ENCODE assay signal across 9 mouse cellular contexts in the genomic region with DNA sequence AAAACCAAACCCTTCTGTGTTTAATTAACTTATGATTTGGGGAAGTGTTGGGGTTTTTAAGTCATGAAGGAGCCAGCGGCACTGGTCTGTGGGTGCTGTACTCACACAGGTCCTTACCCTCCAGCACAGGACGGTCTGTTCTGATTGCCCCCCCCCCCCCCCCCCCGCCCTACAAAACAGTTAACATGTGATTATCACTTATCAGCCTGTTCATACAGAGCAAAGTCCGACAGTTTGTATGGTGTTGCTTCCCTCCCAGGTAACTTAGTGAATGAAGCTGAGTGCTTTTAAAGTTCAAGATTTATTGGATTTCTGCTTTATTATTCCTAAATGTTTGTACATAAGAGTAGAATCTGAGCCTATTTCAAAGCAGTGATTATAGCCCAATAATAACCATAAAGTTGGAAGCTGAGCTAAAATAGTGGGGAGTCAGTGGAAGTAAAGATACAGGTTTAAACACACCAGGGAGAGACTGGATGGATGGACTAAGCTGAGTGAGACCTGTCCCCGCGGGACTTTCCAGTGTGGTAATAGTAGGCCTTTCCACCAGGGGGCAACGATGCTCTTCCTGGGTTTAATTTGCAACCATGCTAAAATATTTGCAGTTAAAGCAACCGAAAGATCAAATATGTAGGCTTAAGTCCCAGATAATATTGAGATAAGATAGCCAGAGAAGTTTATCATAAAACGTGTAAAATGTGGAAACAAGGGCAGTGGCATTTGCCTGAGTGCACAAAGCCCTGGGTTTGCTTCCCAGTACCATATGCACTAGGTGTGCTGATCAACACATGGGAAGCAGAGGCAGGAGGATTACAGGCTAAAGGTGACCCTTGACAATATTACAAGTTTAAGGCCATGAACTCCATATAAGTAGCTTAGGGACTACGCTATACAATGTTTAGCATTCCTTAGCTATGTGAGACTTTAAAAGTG. TPM values are rescaled to one million over a fixed set of nuclear protein-coding genes. Genes with fewer than 3 reads are reported as not detected.
A peak's percentile ranks its signal among the peaks of the same experiment; 100 is the strongest.
DNase-seq lines count a peak whose midpoint lies in the region; TF ChIP-seq lines count a peak whose summit lies in the region.
"Had no signal": no experiment of that assay in that cellular context is flagged by ENCODE, and none has a peak within 500 bp of the region (broad histone marks: within the 10 kb centered on the region; RNA-seq: fewer than 3 reads in every experiment).

No protein-coding gene starts in this region.

- intact Hi-C loops in left cerebral cortex, adult 2 months (cut with DNase I), result loop anchor here (2.0 kb wide), 1 partner anchor 212 kb away; no protein-coding TSS in a partner anchor
- intact Hi-C loops in left cerebral cortex, postnatal 14 days (cut with DNase I), result loop anchor here (2.0 kb wide), 1 partner anchor 212 kb away; no protein-coding TSS in a partner anchor

- no peak overlapping the region for H3K4me3 ChIP-seq in left cerebral cortex, adult 2 months
- H3K4me3 ChIP-seq: heart, embryonic 13.5 days had no signal

- H3K27ac ChIP-seq in left cerebral cortex, adult 2 months, result no peak overlapping the region
- H3K27ac ChIP-seq: heart, embryonic 13.5 days had no signal

- peak; percentile 51 for DNase-seq in adrenal gland, postnatal 10 days
- no peak for DNase-seq in adrenal gland, postnatal 4 days (ENCODE audit: low spot score in 2 of 2)
- DNase-seq in left cerebral cortex, adult 2 months (ENCODE audit: extremely low spot score in 1 of 2, low spot score in 2 of 2), result no peak
- DNase-seq in left cerebral cortex, postnatal 14 days (ENCODE audit: low spot score in 2 of 2), result no peak
- peak; percentile 44 to 65 for DNase-seq in adrenal gland, postnatal 36 days
- peak; percentile 38 for DNase-seq in kidney, postnatal 14 days
- DNase-seq in telencephalon, adult 2 months (ENCODE audit: low read depth, low spot score), result peak; percentile 34
- DNase-seq in left cerebral cortex, adult 8-10 months (ENCODE audit: low spot score in 2 of 2), result no peak

- TF ChIP-seq CTCF in left cerebral cortex, adult 2 months (IDR thresholded peaks at IDR 0.05), result peak; percentile 81

RNA-seq across cellular contexts. Expression of gene Cript, which starts 11.1 kb away (rescaled TPM):
- 10 to 100 TPM; 49.9 to 52.7 TPM for total RNA-seq in adrenal gland, postnatal 10 days (2021)
- 10 to 100 TPM; 49.8 to 50.1 TPM for total RNA-seq in adrenal gland, postnatal 4 days (2021)
- total RNA-seq in left cerebral cortex, adult 2 months (2021), result 10 to 100 TPM; 62.1 to 64.1 TPM
- total RNA-seq in left cerebral cortex, postnatal 14 days (2021), result 10 to 100 TPM; 58.6 to 61.3 TPM
- total RNA-seq in adrenal gland, postnatal 36 days (2021), result 10 to 100 TPM; 64.3 to 69.0 TPM
- total RNA-seq in left cerebral cortex, adult 8-10 months (2022), result 10 to 100 TPM; 54.1 to 75.8 (median 67.2) TPM

RNA-seq across cellular contexts. Expression of gene Pigf, which starts 11.2 kb away (rescaled TPM):
- total RNA-seq in adrenal gland, postnatal 10 days (2021), result 10 to 100 TPM in 1 of 2 experiments, 1 to 10 TPM in 1; 8.3 to 11.0 TPM
- 10 to 100 TPM; 11.4 to 13.0 TPM for total RNA-seq in adrenal gland, postnatal 4 days (2021)
- 10 to 100 TPM; 18.9 to 21.3 TPM for total RNA-seq in left cerebral cortex, adult 2 months (2021)
- 10 to 100 TPM; 16.6 to 16.9 TPM for total RNA-seq in left cerebral cortex, postnatal 14 days (2021)
- total RNA-seq in adrenal gland, postnatal 36 days (2021), result 10 to 100 TPM; 14.5 to 15.9 TPM
- total RNA-seq in left cerebral cortex, adult 8-10 months (2022), result 10 to 100 TPM; 18.0 to 21.0 (median 20.5) TPM

Comparison
In these comparisons a context has a peak if more than half of its experiments do, and no peak if none do; other contexts are left out.
1. DNase-seq: peak in adrenal gland, postnatal 10 days (single experiment), adrenal gland, postnatal 36 days (2 of 2), kidney, postnatal 14 days (single experiment) and telencephalon, adult 2 months (single experiment); none in adrenal gland, postnatal 4 days (0 of 2), left cerebral cortex, adult 2 months (0 of 2), left cerebral cortex, postnatal 14 days (0 of 2) and left cerebral cortex, adult 8-10 months (0 of 2).